Mouse (Mus musculus) lung, postnatal 36 days (tissue): ENCODE measurements around the gene Pcnx.
A peak's percentile ranks its signal among the peaks of the same experiment; 100 is the strongest.

Source experiments
- DNase-seq: peaks from one replicate; pipeline ENCODE4 v3.0.0; 2022; ENCODE audit warnings: mixed read lengths

The Pcnx gene

GRCm38 (mm10) chr12:81907741-81908357 lies 48.0 kb downstream of the Pcnx start:
- DNase-seq: no peak

GRCm38 (mm10) chr12:81910439-81910838 lies 50.6 kb downstream of the Pcnx start:
- peak; percentile 39 for DNase-seq

GRCm38 (mm10) chr12:81915176-81915950 lies 55.5 kb downstream of the Pcnx start:
- peak; percentile 91 for DNase-seq

- no peak for DNase-seq
Measured at GRCm38 (mm10) chr12:81918346-81918745, 58.5 kb downstream of the Pcnx start.

GRCm38 (mm10) chr12:81918886-81919285 lies 59.1 kb downstream of the Pcnx start:
- DNase-seq: no peak

- DNase-seq: no peak
Measured at GRCm38 (mm10) chr12:81920027-81920426, 60.2 kb downstream of the Pcnx start.

GRCm38 (mm10) chr12:81920614-81921013 lies 60.8 kb downstream of the Pcnx start:
- no peak for DNase-seq

GRCm38 (mm10) chr12:81921785-81922184 lies 62.0 kb downstream of the Pcnx start:
- no peak for DNase-seq

- no peak for DNase-seq
Measured at GRCm38 (mm10) chr12:81922838-81923237, 63.0 kb downstream of the Pcnx start.

- DNase-seq: no peak
Measured at GRCm38 (mm10) chr12:81927163-81927562, 67.3 kb downstream of the Pcnx start.

GRCm38 (mm10) chr12:81927643-81928381 lies 68.0 kb downstream of the Pcnx start:
- peak; percentile 34 for DNase-seq

- no peak for DNase-seq
Measured at GRCm38 (mm10) chr12:81928382-81928770, 68.6 kb downstream of the Pcnx start.

GRCm38 (mm10) chr12:81932015-81932414 lies 72.2 kb downstream of the Pcnx start:
- DNase-seq: peak; percentile 45

GRCm38 (mm10) chr12:81933430-81933829 lies 73.6 kb downstream of the Pcnx start:
- DNase-seq: peak; percentile 71

- no peak for DNase-seq
Measured at GRCm38 (mm10) chr12:81934510-81934909, 74.7 kb downstream of the Pcnx start.

GRCm38 (mm10) chr12:81936066-81936465 lies 76.2 kb downstream of the Pcnx start:
- DNase-seq: no peak

GRCm38 (mm10) chr12:81941191-81941590 lies 81.4 kb downstream of the Pcnx start:
- no peak for DNase-seq

GRCm38 (mm10) chr12:81943331-81944062 lies 83.7 kb downstream of the Pcnx start:
- no peak for DNase-seq

- no peak for DNase-seq
Measured at GRCm38 (mm10) chr12:81949026-81949425, 89.2 kb downstream of the Pcnx start.

- DNase-seq: no peak
Measured at GRCm38 (mm10) chr12:81950016-81950415, 90.2 kb downstream of the Pcnx start.

GRCm38 (mm10) chr12:81958351-81958750 lies 98.5 kb downstream of the Pcnx start:
- no peak for DNase-seq

- no peak for DNase-seq
Measured at GRCm38 (mm10) chr12:81965416-81965815, 105.6 kb downstream of the Pcnx start.
